Mouse (Mus musculus) right cerebral cortex, adult 2 months (tissue): ENCODE data around the gene Gm20449.
A peak's percentile ranks its signal among the peaks of the same experiment; 100 is the strongest.
"Not testable (repeated sequence)": the region's sequence is repeated elsewhere in the genome, so short reads cannot be mapped to it uniquely, and the experiment has no call there.

ENCODE experiments used
- DNase-seq, 2 experiments: peaks; one replicate each; pipeline ENCODE4 v3.0.0; 2021 to 2022; ENCODE audit warnings: low spot score in 2 of 2

Gene Gm20449

DNA sequence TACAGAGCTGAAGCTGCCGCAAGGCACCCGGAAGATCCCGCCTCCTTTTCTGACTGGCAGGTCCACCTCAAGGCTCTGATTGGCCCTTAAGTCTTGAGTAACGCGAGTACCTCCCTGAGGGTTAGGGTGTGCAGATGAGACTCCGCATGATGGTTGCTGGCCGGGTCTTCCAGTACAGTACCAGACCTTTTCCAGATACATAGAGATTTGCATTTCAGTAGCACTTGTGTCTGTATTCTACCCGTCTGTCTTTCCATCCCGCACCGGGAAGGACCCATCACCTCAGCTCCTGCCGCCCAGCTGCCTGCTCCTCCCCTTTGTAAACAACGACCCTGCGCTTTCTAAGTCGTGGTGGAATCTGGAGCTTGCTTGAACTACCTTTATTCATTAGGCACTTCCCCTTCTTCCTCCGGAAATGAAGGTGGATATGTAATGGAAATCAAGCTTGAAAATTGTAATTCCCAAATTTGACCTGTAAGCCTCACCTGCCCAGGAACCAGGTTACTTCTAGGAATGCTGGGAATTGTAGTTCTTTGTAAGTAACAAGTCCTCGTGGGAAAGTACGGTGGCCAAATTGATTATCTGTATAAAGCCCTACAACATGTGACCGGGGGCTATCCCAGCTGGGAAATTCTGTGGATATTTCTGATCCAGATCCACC lies at the start of gene Gm20449, which contains the start of gene AW146154:
Gene Gm20449, minus strand, starts transcription at position 29 of the 661 bp plus-strand sequence.
Gene AW146154, minus strand, starts transcription at position 502 of the 661 bp plus-strand sequence.
- DNase-seq = peak; percentile 100

DNA sequence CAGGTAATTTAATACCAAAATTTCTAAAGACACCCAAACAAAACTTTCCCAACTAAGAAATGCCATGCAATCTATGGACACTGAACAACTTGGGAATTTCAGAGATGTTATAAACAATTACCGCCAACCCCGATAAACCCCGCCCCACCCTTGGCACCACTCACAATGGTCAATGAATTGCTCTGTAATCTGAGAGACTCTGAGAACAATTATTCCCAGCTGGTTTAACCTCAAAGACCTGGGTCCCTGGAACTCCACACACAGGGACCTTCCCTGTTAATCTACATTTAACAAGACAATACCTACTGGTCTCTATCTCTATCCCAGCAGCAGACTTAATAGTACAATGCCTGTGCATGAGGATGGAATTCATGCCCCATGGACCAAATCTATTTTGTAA lies 13.5 kb upstream of the Gm20449 start:
- no peak for DNase-seq

DNA sequence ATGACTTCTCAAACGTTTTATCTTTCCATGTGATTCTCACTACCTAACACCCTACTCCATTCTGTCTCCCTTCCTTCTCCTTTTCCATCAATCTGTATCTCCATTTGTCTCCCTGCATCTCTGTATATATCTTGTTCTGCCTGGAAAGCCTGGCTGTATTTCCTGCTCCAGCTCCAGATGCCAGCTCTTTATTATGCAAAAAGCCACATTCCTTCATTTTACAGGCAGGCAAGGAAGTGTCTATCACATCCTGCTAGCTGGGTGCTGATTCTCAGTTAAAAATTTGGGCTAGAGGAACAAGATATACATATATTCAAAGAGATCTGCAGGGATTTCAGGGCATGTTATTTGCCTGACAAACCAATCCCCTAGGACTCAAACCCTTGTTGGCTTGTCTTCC lies 13.0 kb upstream of the Gm20449 start:
- no peak for DNase-seq

DNA sequence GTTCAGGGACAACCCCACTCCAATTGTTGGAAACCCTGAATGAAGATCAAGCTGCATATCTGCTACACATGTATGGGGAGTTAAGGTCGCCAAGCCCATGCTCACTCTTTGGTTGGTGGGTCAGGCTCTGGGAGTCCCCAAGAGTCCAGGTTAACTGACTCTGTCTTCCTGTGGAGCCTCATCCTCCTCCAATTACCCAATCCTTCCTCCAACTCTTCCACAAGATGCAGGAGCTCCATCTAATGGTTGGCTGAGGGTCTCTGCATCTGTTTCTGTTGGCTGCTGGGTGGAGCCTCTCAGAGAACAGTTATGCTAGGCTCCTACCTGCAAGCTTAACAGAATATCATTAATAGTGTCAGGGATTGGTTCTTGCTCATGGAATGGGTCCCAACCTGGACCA lies 3.2 kb upstream of the Gm20449 start:
- no peak for DNase-seq

DNA sequence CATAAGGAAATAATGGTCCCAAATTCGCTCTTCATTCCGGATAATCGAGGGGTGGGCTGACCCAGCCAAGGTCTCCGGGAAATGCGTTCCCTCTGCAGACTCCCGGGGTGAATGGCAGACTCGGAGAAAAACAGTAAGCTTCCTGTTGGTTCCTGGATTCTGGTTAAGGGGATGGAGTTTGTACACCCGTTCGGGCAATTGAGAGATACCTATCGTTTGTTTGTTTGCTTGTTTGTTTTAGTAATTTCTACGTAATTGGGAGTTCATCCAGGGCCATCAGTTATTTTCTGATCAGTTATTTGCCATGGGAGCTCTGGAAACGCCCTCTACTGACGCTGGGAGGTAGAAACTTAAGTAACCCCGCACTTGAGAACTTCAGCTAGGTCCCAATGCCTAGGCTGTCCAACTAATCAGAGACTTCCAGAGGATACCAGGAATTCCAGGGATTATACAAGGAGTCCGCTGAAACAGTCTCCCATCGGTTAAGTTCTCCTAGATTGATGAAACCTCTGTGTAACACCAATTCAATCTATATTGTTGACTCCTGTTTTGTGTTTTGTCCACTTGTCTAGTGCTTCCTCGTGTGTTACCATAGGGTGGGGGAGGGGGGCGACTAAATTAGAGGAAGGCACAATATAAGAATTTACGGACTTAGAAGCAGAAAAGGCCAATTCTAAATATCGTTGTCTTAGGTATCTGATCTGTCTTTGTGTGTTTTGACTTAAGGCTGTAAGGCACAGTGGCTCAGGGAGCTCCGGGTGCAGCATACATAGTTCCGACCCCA lies 1.1 kb upstream of the Gm20449 start:
- peak; percentile 74 to 82 for DNase-seq

DNA sequence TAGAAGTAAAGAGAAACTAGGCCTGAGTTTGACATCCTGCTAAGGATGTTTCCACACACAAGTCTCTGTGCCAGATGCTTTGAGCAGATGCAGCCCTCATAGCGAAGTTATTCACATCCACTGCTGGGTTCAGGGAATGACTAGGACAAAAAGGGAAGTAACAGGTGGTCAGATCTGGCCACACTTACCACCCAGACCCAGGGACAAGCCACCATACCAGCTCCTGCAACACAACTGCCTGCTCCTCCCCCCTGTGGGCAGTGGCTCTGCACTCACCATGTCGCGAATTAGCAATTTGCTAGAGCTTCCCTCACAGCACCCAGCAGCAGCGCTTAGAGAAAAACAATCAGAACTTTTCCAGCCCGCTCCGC lies 214 bp downstream of the Gm20449 start:
- not testable (repeated sequence) for DNase-seq

DNA sequence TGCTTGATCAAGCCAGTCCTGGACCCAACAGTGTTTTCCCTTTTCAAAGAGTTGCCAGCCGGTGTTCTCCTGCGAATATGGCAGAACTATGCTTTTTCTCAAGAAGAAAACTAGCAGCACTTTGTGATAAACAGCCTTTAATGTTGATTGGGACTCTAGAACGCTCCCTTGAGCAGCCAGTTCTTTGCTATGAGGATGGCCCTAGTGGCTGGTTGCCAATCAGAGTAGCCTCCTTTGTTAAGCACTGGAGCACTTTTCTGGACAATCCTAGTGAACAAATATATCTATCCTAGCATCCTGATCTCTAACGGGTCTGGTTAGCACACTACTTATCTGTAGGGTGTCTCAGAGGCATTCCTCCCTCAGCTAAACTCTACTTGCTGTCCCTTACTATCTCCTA lies 753 bp downstream of the Gm20449 start:
- not testable (repeated sequence) for DNase-seq

DNA sequence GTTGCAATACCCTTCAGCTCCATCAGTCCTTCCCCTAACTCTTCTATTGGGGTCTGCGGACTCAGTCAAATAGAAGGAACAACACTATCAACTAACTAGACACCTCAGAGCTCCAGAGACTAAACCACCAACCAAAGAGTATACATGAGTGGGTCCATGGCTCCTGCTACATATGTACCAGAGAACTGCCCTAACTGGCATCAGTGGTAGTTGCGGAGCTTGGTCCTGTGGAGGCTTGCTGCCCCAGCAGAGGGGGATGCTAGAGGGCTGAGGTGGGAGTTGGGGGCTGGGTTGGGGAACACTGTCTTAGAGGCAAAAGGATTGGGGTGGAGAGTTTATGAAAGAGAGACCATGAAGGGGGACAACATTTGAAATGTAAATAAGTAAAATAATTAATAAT lies 1.3 kb downstream of the Gm20449 start:
- DNase-seq = no peak

DNA sequence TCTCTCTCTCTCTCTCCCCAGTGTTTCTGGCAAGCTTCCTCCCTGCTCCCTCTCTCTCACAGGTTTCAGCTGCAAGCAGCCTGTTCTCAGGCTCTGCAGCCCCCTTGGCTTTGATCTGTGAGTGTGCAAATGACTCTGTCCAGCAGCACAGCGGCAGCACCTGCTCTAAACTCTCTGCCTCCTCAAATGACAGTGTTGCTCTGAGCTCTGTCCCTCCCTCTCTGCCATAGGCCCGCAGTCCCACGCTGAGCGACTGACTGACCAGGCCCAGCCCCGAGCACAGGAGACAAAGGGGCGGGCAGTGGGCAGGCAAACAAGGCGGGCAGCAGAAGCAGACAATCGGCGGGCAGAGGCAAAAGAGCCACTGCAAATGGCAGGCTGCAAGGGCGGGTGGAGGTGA lies 47.4 kb downstream of the Gm20449 start:
- no peak for DNase-seq

DNA sequence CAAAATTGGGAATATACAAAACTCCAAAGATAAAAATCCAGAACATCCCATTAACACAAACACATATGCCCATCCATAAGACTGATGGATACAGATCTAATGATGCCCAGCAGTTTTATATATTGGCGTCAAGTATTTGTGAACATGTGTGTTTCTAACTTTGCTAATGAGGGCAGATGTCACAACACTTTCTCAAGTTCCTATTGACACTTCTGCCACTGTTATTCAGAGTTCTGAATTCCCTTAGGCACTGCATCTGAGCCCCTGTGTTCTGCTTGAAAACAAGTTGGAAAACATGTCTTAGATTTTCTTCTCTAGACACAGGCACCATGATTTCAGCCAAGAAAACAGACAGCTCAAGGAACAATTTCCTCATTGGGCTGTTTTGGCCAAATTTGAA lies 50.6 kb downstream of the Gm20449 start, which contains the start of gene Vmn2r57:
Gene Vmn2r57, minus strand, starts transcription at position 101 of the 400 bp plus-strand sequence.
- not testable (repeated sequence) for DNase-seq

DNA sequence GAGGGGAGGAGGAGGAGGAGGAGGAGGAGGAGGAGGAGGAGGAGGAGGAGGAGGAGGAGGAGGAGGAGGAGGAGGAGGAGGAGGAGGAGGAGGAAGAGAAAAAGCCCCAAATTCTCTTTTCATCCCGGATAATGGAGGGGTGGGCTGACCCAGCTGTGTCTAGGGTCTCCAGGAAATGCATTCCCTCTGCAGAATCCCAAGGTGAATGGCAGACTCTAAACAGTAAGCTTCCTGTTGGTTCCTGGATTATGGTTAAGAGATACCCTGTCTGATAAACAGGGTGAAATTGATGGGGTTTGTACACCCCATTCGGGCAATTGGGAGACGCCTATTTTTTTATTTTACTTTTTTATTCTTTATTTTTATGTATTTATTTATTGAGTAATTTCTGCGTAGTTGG lies 105.1 kb downstream of the Gm20449 start:
- DNase-seq = no peak

DNA sequence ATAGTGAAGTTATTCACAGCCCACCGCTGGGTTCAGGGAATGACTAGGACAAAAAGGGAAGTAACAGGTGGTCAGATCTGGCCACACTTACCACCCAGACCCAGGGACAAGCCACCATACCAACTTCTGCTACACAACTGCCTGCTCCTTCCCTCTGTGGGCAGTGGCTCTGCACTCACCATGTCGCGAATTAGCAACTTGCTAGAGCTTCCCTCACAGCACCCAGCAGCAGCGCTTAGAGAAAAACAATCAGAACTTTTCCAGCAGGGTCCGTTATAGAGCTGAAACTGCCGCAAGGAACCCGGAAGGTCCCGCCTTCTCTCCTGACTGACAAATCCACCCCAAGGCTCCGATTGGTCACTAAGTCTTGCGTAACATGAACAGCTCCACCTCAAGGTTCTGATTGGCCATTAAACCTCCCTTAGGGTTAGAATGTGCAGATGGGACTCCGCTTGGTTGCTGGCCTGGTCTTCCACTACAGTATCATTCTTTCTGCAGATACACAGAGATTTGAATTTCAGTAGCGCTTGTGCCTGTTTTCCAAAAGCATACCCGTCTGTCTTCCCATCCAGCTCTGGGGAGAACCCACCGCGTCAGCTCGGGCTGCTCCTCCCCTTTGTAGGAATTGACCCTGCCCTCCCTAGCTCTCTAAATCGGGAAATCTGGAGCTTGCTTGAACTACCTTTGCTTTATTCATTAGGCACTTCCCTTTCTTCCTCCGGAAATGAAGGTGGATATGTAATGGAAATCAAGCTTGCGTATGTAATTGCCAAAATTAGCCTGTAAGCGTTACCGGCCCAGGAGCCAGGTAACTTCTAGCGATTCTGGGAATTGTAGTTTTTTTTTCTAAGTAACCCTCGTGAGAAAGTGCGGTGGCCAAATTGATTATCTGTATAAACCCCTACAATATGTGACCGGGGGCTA lies 105.9 kb downstream of the Gm20449 start, which contains the start of gene AI987944:
Gene AI987944, minus strand, starts transcription at position 332 of the 924 bp plus-strand sequence.
- DNase-seq = peak; percentile 82 to 85
